Mouse (Mus musculus): Measurements from ENCODE around the gene Tmem238.

DNA sequence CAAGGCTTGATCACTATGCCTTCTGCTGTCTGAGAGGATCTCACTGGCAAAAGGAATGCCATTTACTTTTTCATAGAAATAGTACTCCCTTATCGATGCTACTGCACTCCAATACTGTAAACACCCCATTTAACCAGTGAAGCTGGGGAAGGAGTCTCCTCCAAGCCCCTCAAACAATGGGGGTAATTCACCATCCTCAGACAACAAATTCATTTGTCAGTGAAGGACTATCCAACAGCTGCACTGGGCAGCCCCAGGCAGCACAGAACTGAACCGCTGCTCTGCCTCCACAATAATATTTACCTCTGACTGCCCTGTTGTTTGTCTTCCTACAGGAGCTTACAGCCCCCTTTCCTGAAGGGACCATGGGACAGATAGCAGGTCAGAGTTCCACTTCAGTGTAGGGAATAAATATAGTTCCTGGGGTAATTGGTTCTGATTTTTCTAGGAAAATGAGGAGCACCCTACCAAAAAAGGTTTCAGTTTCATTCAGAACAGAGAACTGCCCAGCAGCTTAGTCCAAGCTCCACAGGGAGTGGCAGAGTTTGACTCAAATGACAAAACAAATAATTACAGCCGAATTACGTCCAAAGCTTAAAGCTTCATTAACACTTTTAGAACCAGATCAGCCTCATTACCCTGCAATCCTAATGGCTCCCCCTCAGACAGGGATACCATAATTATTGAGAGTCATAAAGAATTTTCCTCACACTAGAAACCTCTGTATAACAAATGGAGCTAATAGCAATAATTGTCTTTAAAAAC lies 24.3 kb downstream of the Tmem238 start:
- TF ChIP-seq CTCF (IDR thresholded peaks at IDR 0.05; ENCODE audit: control insufficient read depth, insufficient read depth, insufficient read length) (no peak), MAX (IDR thresholded peaks at IDR 0.05) (no peak), FOSL1 (IDR thresholded peaks at IDR 0.05; ENCODE audit: insufficient read depth, low read length, poor library complexity, severe bottlenecking) (no peak), MYOG (IDR thresholded peaks at IDR 0.05; ENCODE audit: control insufficient read depth, extremely low read depth, insufficient read length) (no peak), USF1 (IDR thresholded peaks at IDR 0.05; ENCODE audit: low read depth) (no peak), MYOD1 (IDR thresholded peaks at IDR 0.05; ENCODE audit: control insufficient read depth, insufficient read length, low read depth) (no peak), CEBPB (IDR thresholded peaks at IDR 0.05; ENCODE audit: low read depth) (no peak)

All from C2C12 (cell line).